Mouse (Mus musculus) splenic B cell, adult 2 months (primary cell): ENCODE data around the gene Phactr1.

Experiments
- DNase-seq: peaks from one replicate; pipeline ENCODE4 v3.0.0-alpha.2; 2011; ENCODE audit warnings: low read depth, low spot score
- H3K27me3 ChIP-seq: 2 replicates; pipeline ENCODE4 v1.6.1; 2012; ENCODE audit warnings: mild to moderate bottlenecking, low read length, moderate library complexity, mixed read lengths; ENCODE audit not compliant: control insufficient read depth, poor library complexity, insufficient read depth, severe bottlenecking
- H3K36me3 ChIP-seq: 2 replicates; pipeline ENCODE4 v1.6.1; 2012; ENCODE audit warnings: mild to moderate bottlenecking, low read length, moderate library complexity, mixed read lengths; ENCODE audit not compliant: control insufficient read depth, poor library complexity, insufficient read depth, severe bottlenecking

Phactr1 gene

GRCm38 (mm10) chr13:43171020-43171710 is 490.7 kb downstream of the Phactr1 start, which contains the start of gene Tbc1d7:
Gene Tbc1d7, minus strand, starts transcription at chr13:43171501.
- no peaks in the 10 kb centered on the region for H3K36me3 ChIP-seq
- DNase-seq = peak; percentile 98
- H3K27me3 ChIP-seq = no peaks in the 10 kb centered on the region

- DNase-seq = no peak
- Histone ChIP-seq H3K27me3 (no peaks in the 10 kb centered on the region), H3K36me3 (no peaks in the 10 kb centered on the region)
These were observed 491.8 kb downstream of the Phactr1 start for GRCm38 (mm10) chr13:43172036-43172713.

- Histone ChIP-seq H3K27me3 (no peaks in the 10 kb centered on the region), H3K36me3 (no peaks in the 10 kb centered on the region)
- peak; percentile 87 for DNase-seq
These were observed 492.8 kb downstream of the Phactr1 start for GRCm38 (mm10) chr13:43173262-43173661.

GRCm38 (mm10) chr13:43176676-43177075 is 496.3 kb downstream of the Phactr1 start:
- DNase-seq = no peak
- H3K36me3 ChIP-seq = no peaks in the 10 kb centered on the region
- H3K27me3 ChIP-seq = no peaks in the 10 kb centered on the region

GRCm38 (mm10) chr13:43177317-43177716 is 496.9 kb downstream of the Phactr1 start:
- no peaks in the 10 kb centered on the region for H3K36me3 ChIP-seq
- no peaks in the 10 kb centered on the region for H3K27me3 ChIP-seq
- no peak for DNase-seq

- Histone ChIP-seq H3K27me3 (no peaks in the 10 kb centered on the region), H3K36me3 (no peaks in the 10 kb centered on the region)
- DNase-seq = no peak
These were observed 500.7 kb downstream of the Phactr1 start for GRCm38 (mm10) chr13:43181104-43181503.

GRCm38 (mm10) chr13:43182465-43183201 is 502.2 kb downstream of the Phactr1 start:
- no peaks in the 10 kb centered on the region for H3K27me3 ChIP-seq
- H3K36me3 ChIP-seq = no peaks in the 10 kb centered on the region
- DNase-seq = peak; percentile 88

GRCm38 (mm10) chr13:43183248-43184055 is 503.0 kb downstream of the Phactr1 start:
- no peak for DNase-seq
- Histone ChIP-seq H3K27me3 (no peaks in the 10 kb centered on the region), H3K36me3 (no peaks in the 10 kb centered on the region)

- Histone ChIP-seq H3K36me3 (no peaks in the 10 kb centered on the region), H3K27me3 (no peaks in the 10 kb centered on the region)
- DNase-seq = no peak
These were observed 507.3 kb downstream of the Phactr1 start for GRCm38 (mm10) chr13:43187736-43188135.
